Mouse (Mus musculus) cortical plate, adult 2 months (tissue): ENCODE data around the gene Nbea. TPM values are rescaled to one million over a fixed set of nuclear protein-coding genes. Genes with fewer than 3 reads are reported as not detected.

Experiments used
- H3K27ac ChIP-seq: fragments of 200-500 bp; 2 replicates; pipeline ENCODE4 v1.5.1; 2012; ENCODE audit warnings: low read length, control low read depth, inconsistent platforms; ENCODE audit not compliant: insufficient read depth
- H3K4me1 ChIP-seq: fragments of 200-500 bp; 2 replicates; pipeline ENCODE4 v1.6.1; 2011; ENCODE audit warnings: low read length; ENCODE audit not compliant: control insufficient read depth, insufficient read depth
- H3K4me3 ChIP-seq: fragments of 200-500 bp; 2 replicates; pipeline ENCODE4 v1.5.1; 2011; ENCODE audit warnings: mild to moderate bottlenecking, low read length, control low read depth; ENCODE audit not compliant: insufficient read depth
- CTCF ChIP-seq: fragments of 200-500 bp; IDR thresholded peaks from 2 replicates; pipeline ENCODE4 v1.5.1; 2011; ENCODE audit warnings: mild to moderate bottlenecking, control low read depth, low read length; ENCODE audit not compliant: insufficient read depth; ENCODE audit errors: extremely low read depth
- POLR2A ChIP-seq: fragments of 200-500 bp; IDR thresholded peaks from 2 replicates; pipeline ENCODE4 v1.6.1; 2011; ENCODE audit warnings: mild to moderate bottlenecking, low read length, control low read depth; ENCODE audit not compliant: insufficient read depth; ENCODE audit errors: extremely low read depth
- polyA plus RNA-seq: library from polyadenylated mRNA; depleted of rRNA; stranded (reverse); fragments of >200 nt; gene quantifications from 2 replicates; pipeline ENCODE4 v1.2.3, GENCODE M21; 2012

The Nbea gene
- polyA plus RNA-seq, 1 experiment = 115 TPM

DNA sequence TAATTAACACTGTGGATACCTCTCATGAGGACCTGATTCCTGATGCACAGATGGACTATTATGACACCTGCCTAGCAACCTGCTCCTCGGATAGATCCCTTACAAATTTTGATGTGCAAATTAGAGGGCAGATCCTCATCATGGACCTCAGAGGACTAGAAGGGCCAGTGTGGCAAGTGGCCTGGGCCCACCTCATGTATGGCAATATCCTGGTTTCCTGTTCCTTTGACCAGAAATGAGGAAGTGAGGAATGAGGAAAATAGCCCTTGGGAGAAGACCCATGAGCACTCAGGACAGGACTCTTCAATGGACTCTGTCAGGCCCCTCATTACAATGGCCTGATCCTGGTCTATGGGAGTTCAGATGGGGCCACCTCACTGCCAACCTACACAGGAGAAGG, 336.4 kb downstream of the Nbea start:
- TF ChIP-seq CTCF (no peak), POLR2A (no peak)
- Histone ChIP-seq H3K4me3 (no peak overlapping the region), H3K4me1 (no peaks in the 10 kb centered on the region), H3K27ac (no peak overlapping the region)

DNA sequence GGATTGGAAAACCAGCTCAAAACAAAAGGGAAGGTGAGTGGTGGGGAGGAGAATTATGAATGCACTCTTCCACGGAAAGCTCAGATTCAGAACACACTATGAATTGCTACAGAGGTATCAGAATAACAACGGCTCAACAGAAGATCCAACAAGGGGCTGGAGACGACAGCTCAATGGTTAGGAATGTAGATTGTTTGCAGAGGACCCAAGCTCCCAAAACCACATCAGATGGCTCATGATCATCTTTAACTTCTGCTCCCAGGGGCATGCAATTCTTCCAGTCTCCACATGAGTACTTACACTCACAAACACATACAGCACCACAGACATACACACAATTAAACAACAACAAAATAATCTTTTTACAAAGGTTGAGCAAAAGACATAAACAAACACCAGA, 346.3 kb downstream of the Nbea start:
- Histone ChIP-seq H3K4me3 (no peak overlapping the region), H3K4me1 (no peaks in the 10 kb centered on the region), H3K27ac (no peak overlapping the region)
- no peak for TF ChIP-seq CTCF
- no peak for TF ChIP-seq POLR2A

DNA sequence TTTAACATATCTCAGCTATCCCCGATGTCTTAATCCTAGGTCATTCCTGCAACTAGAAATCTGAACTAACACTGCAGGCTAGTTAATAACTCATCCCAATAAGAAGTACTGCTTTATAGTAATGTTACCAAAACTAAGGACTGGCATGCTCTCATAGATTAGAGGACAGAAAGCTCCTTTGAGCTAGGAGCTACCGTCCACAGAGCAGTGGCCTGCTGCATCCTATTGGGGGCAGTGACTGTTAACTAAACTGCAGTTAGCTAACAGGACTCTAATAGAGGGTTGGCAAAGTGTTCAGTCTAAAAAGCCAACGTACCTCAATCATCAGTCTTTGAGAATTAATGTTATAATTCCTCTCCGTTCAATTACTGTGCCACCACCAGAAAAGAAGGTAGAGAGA, 348.3 kb downstream of the Nbea start:
- Histone ChIP-seq H3K4me1 (no peaks in the 10 kb centered on the region), H3K4me3 (no peak overlapping the region), H3K27ac (no peak overlapping the region)
- TF ChIP-seq CTCF = no peak
- TF ChIP-seq POLR2A = no peak

DNA sequence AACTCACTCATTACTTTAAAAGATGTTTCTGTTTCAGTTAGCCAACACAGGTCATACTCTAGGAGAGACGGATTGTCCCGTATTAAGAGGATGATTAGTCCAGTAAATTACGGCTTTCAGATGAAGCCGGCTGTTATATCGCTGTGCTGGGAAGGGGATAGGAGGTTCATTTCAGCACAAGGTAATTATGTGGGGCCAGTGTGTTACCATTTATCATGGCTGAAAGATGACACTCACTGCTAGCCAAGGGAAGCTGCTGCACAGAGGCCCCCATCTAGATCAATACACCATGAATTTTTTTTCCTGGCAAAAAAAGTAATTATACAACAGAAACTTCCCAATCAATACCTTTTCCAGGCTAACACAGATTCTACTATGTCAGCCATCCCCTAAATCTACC, 353.3 kb downstream of the Nbea start:
- Histone ChIP-seq H3K4me3 (no peak overlapping the region), H3K4me1 (no peaks in the 10 kb centered on the region), H3K27ac (no peak overlapping the region)
- TF ChIP-seq POLR2A = no peak
- no peak for TF ChIP-seq CTCF

DNA sequence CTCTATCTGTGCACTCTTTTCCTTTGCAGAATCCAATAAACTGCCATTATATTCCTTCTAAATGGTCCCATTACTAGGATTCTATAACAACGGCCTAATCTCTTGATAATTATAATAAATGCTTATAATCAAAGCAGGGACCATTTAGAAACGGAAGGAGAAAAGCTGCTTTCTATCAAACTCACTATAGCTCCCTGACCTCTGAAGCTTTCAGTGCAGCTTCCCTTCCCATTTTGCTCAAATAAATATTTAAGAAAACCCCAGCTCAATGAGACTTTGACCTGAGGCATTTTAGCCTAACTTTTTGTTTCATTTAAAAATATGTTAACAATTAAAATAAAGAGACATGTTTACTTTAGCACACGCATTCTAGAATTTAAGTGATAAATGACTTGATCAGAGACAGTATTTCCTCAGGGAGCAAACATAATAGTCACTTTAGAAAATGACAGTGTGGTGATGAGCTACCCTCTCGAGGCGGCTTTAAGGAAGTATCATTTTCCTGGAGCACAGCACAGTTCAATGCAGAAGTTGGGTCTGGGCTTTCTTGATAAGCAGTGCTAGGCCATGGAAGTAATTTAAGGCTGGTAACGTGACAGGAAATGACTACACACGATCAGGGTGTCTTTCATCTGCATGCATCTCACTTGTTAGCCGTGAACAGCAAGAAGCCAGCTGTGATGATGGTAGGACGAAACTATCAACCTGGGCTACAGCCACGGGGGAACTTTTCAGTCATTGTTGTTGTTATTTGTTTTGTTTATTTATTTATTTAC, 354.8 kb downstream of the Nbea start:
- TF ChIP-seq POLR2A (no peak), CTCF (no peak)
- Histone ChIP-seq H3K4me3 (no peak overlapping the region), H3K27ac (no peak overlapping the region), H3K4me1 (no peaks in the 10 kb centered on the region)

DNA sequence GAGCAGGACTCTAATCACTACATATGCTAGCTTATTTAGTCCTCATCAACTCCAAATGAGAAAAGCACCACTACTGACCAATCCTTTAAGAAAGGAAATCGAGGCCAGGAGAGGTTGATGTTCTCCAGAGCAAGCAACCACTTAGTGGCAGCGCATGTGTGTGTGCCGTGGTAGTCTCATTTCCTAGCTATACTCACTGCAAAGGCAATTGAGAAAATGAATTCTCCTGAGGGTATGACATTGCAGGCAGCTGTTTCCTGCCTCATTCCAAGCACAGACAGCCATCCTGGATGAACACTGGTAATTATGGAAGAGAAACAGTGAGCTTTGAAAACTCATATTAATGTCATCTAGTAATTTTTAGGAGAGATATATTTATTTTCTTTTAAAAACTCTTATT, 358.6 kb downstream of the Nbea start:
- TF ChIP-seq CTCF (no peak), POLR2A (no peak)
- no peaks in the 10 kb centered on the region for H3K4me1 ChIP-seq
- no peak overlapping the region for H3K4me3 ChIP-seq
- no peak overlapping the region for H3K27ac ChIP-seq

DNA sequence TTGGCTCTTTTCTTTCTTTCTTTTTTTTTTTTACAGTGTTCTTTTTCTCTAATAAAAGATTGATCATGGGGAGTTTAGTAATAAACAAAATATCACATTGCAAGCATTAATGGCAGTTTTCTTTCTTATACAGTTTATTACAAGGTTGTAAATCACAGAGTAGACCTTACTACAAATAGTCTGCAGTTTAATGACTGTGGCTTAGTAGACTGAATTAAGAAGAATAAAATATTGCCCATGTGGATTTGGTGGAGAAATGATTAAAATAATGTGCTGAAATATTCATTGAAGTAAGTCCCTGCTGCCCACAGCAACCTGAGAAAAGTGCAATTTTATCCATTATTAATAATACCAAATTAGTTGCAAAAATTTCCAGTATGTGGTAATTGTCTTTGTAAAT, 363.9 kb downstream of the Nbea start:
- no peak overlapping the region for H3K27ac ChIP-seq
- TF ChIP-seq POLR2A (no peak), CTCF (no peak)
- no peak overlapping the region for H3K4me3 ChIP-seq
- 0 out of 2 replicates have a peak, but pooled peaks cover 1% of the 10 kb centered on the region for H3K4me1 ChIP-seq

DNA sequence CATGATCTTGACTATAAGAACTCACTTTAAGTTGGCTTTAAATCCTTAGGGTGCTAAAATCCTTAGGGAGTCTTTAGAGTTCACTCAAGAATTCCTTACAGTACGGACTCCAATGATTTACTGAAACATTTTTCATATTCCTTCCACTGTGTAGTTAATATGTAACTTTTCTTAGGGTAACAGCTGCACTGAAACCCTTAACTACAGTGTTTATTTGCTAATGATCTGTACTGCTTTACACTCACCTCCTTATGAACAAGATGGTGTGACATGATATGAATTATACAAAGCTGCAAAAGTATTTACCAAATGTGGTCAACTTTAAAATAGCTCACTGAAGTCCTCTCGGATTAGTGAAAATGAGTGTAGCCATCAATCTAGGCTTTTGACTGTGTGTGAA, 365.4 kb downstream of the Nbea start:
- Histone ChIP-seq H3K27ac (no peak overlapping the region), H3K4me1 (0 out of 2 replicates have a peak, but pooled peaks cover 1% of the 10 kb centered on the region), H3K4me3 (no peak overlapping the region)
- no peak for TF ChIP-seq CTCF

DNA sequence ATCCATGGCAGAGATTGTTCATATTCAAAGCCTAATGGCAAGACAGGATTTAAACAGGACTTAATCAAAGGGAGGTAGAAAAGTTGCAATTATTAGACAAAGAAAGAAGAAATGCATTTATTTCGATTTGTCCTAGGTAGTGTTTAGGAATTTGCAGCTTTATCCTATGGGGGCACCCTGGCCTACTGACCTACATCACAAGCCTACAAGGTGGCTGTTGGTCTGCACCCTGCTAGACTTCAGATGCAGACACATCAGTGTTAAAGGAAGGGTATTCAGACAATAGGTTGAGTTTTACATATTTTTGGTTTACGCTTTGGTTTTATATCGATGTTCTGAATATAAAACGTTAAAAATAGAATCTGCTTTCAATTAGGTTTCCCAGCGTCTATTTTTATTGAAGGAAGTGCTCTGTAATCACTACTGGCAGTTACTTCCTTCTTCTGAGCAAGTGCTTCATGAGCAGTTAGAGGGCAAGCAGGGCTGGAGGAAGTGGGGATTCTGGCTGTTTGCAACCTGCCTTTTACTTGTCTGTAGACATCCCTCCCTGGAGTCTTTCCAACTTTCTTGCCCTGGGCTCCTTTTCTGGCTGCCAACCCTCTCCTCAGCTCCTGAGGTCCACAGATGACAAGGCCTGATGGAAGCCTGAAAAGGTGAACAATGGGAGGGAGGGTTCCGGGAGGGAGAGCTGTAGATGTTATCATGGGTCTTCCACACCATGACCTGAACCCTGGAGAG, 366.7 kb downstream of the Nbea start:
- Histone ChIP-seq H3K4me1 (0 out of 2 replicates have a peak, but pooled peaks cover 1% of the 10 kb centered on the region), H3K4me3 (no peak overlapping the region), H3K27ac (no peak overlapping the region)
- TF ChIP-seq POLR2A (no peak), CTCF (no peak)

DNA sequence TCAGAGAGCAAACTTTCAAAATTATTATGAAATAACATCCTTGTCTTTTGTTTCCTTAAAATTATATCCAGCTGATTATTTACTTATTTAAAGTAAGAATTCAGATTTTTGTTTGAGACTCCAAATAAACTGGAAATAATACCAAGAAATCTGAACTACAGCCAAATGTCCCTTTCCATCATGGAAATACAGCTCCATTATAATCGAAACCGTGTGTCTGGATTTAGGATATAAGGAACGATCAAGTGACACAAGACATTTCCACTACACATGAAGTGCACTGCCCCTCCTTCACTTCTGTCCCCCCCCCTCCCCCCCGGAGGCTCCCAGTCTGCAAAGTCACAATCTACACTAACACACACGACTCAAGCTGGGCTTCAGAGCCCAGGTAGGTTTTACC, 367.4 kb downstream of the Nbea start:
- TF ChIP-seq CTCF (no peak), POLR2A (no peak)
- Histone ChIP-seq H3K27ac (no peak overlapping the region), H3K4me1 (0 out of 2 replicates have a peak, but pooled peaks cover 1% of the 10 kb centered on the region), H3K4me3 (no peak overlapping the region)
